Mouse (Mus musculus): ENCODE data around the gene Mrps18a.

Mrps18a gene

GRCm38 (mm10) chr17:46143578-46144423, 33.0 kb downstream of the Mrps18a start, which contains the start of gene Rsph9:
TSS of gene Rsph9 (minus strand) at chr17:46144216.
- peak; percentile 88 for DNase-seq (ENCODE audit: low spot score)

GRCm38 (mm10) chr17:46152847-46153782, 42.3 kb downstream of the Mrps18a start, which contains the start of gene Mad2l1bp:
TSS of gene Mad2l1bp (minus strand) at chr17:46153553.
- peak; percentile 94 for DNase-seq (ENCODE audit: low spot score)

- no peak for DNase-seq (ENCODE audit: low spot score)
Observed at GRCm38 (mm10) chr17:46154336-46154735, 43.5 kb downstream of the Mrps18a start.

- DNase-seq (ENCODE audit: low spot score): no peak
Observed at GRCm38 (mm10) chr17:46156680-46157079, 45.9 kb downstream of the Mrps18a start.

- no peak for DNase-seq (ENCODE audit: low spot score)
Observed at GRCm38 (mm10) chr17:46157131-46157530, 46.3 kb downstream of the Mrps18a start.

GRCm38 (mm10) chr17:46159236-46159635, 48.5 kb downstream of the Mrps18a start:
- DNase-seq (ENCODE audit: low spot score): no peak

- DNase-seq (ENCODE audit: low spot score): peak; percentile 91
Observed at GRCm38 (mm10) chr17:46160090-46160662, 49.4 kb downstream of the Mrps18a start.

GRCm38 (mm10) chr17:46160686-46161085, 49.9 kb downstream of the Mrps18a start, which contains the start of gene Gtpbp2:
TSS of gene Gtpbp2 (plus strand) at chr17:46161032.
- DNase-seq (ENCODE audit: low spot score): peak; percentile 100

- peak; percentile 46 for DNase-seq (ENCODE audit: low spot score)
Observed at GRCm38 (mm10) chr17:46161179-46161578, 50.4 kb downstream of the Mrps18a start.

- no peak for DNase-seq (ENCODE audit: low spot score)
Observed at GRCm38 (mm10) chr17:46161710-46162109, 50.9 kb downstream of the Mrps18a start.

GRCm38 (mm10) chr17:46162551-46162950, 51.8 kb downstream of the Mrps18a start:
- no peak for DNase-seq (ENCODE audit: low spot score)

- no peak for DNase-seq (ENCODE audit: low spot score)
Observed at GRCm38 (mm10) chr17:46162951-46163421, 52.2 kb downstream of the Mrps18a start.

- DNase-seq (ENCODE audit: low spot score): no peak
Observed at GRCm38 (mm10) chr17:46164301-46164700, 53.5 kb downstream of the Mrps18a start.

- no peak for DNase-seq (ENCODE audit: low spot score)
Observed at GRCm38 (mm10) chr17:46164791-46165190, 54.0 kb downstream of the Mrps18a start.

- no peak for DNase-seq (ENCODE audit: low spot score)
Observed at GRCm38 (mm10) chr17:46165460-46165859, 54.7 kb downstream of the Mrps18a start.

- no peak for DNase-seq (ENCODE audit: low spot score)
Observed at GRCm38 (mm10) chr17:46166270-46166669, 55.5 kb downstream of the Mrps18a start.

GRCm38 (mm10) chr17:46167014-46167413, 56.2 kb downstream of the Mrps18a start:
- peak; percentile 30 for DNase-seq (ENCODE audit: low spot score)

- DNase-seq (ENCODE audit: low spot score): no peak
Observed at GRCm38 (mm10) chr17:46168318-46168717, 57.5 kb downstream of the Mrps18a start.

- no peak for DNase-seq (ENCODE audit: low spot score)
Observed at GRCm38 (mm10) chr17:46168768-46169167, 58.0 kb downstream of the Mrps18a start.

- DNase-seq (ENCODE audit: low spot score): peak; percentile 72
Observed at GRCm38 (mm10) chr17:46170538-46170937, 59.8 kb downstream of the Mrps18a start.
